Mouse (Mus musculus) right cerebral cortex, postnatal 36 days (tissue): ENCODE measurements around the gene Gm20662.

Experiments
- DNase-seq, 2 experiments: peaks; one replicate each; pipeline ENCODE4 v3.0.0; 2022; ENCODE audit warnings: low spot score in 2 of 2, mixed read lengths in 1 of 2

Gene Gm20662

GRCm38 (mm10) chr9:107975399-107976386 lies 20.5 kb upstream of the Gm20662 start, which contains the start of gene Uba7:
Gene Uba7, plus strand, starts transcription at chr9:107975505.
- no peak for DNase-seq

- no peak for DNase-seq
These were observed 17.3 kb upstream of the Gm20662 start for GRCm38 (mm10) chr9:107978815-107979214.

GRCm38 (mm10) chr9:107981684-107982605 lies 14.2 kb upstream of the Gm20662 start:
- DNase-seq, result no peak

- no peak for DNase-seq
These were observed 13.3 kb upstream of the Gm20662 start, which contains the start of gene Gm20661 for GRCm38 (mm10) chr9:107982681-107983346. Gene Gm20661, plus strand, starts transcription at chr9:107983058.

- no peak for DNase-seq
These were observed 12.7 kb upstream of the Gm20662 start for GRCm38 (mm10) chr9:107983421-107983890.

DNA sequence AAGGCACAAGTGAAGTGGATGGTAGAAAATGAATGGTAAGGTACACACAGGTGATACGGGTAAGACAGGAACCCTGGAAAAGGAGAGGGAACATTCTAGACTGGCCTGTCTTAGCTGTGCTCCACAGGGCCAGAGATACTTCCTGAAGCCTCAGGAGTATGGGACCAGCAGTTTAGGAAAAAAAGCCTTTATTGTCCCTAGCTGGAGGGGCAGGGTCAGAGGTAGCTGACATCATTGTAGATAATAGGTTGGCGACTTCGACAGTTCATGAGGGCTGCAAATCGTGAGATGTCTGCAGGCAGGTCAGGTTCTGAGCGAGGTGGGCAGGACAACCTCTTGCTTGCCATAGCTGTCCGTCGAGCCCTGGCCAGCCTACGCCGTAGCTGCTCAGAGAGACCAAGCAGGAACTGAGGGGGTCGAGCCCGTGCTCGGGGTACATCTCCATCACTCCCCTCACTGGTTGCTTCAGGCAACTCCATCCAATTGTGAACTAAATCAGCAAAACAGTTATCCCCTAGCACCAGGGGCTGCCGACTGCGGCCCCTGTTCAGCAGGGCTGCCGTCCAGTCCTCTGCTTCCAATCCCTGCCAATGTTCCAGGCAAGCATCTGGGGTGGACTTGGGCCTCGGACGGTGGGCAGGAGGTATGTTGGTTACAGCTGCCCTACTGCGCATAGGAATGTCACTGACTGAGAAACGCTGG lies 11.9 kb upstream of the Gm20662 start:
- DNase-seq, result no peak

GRCm38 (mm10) chr9:107984754-107985055 lies 11.4 kb upstream of the Gm20662 start:
- DNase-seq, result no peak

GRCm38 (mm10) chr9:107985131-107986119 lies 10.7 kb upstream of the Gm20662 start, which contains the start of gene Inka1:
Gene Inka1, minus strand, starts transcription at chr9:107985879.
- peak; percentile 77 to 78 for DNase-seq

DNA sequence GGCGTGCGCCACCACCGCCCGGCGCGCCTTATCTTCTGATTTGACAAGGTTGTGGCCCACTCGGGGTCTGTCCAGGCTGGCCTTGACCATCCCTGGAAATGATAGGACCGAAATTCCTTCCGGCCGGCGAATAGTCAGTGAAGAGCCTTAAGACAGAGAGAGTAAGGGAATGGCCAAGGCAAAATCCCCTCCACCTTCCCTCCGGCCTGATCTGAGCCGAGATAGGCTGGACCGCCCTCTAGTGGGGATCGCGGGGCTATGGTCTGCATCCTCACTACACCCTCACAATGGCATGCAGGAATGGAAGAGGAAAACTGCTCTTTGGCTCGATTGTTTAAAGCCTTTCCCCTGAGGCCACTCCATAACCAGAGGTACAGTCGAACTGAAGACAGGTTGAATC lies 9.8 kb upstream of the Gm20662 start:
- DNase-seq, result peak in 1 of 2 experiments; percentile 43

GRCm38 (mm10) chr9:107987950-107988349 lies 8.2 kb upstream of the Gm20662 start:
- DNase-seq, result no peak

DNA sequence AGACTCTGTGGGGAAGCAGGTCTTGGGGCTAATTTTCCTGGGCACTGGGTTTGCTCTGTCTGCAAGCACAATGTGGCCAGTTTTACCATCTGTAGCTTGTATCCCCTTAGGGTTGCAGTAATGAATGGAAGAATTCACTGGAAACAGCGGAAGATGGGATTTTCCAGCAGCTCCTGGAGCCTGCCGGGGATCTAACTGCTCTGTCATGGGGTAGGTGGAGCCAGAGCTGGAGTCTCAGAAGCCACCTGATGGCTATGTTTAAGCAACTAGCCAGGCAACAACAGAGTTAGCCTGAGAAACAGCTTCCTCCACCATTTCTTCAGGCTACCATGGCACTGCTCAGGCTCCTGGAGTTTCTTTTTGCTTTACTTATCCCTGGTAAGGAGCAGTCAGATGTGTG lies 4.0 kb upstream of the Gm20662 start, which contains the start of gene Cdhr4:
Gene Cdhr4 (plus strand): TSS at position 301 of the 400 bp plus-strand sequence.
- no peak for DNase-seq

- DNase-seq, result no peak
These were observed 3.1 kb upstream of the Gm20662 start for GRCm38 (mm10) chr9:107993013-107993412.

DNA sequence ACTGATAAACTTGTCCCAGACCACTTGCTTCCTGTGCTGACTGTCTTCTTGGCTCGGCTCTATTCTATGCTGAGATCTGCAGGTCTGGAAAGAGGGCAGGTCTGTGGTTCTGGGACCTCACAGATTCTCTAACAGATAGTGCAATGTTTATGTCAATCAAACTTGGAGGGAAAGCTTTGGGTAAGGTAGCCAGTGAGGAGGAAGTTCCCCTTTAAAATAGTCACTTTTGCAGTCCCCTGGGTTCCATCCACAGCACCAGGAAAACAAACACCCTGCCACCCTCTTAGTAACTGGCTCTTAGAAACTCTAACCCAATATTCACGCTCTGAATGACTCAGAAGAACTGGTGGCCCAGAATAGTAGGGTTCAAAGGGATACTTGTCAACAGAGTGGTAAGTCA lies 1.7 kb upstream of the Gm20662 start:
- no peak for DNase-seq

DNA sequence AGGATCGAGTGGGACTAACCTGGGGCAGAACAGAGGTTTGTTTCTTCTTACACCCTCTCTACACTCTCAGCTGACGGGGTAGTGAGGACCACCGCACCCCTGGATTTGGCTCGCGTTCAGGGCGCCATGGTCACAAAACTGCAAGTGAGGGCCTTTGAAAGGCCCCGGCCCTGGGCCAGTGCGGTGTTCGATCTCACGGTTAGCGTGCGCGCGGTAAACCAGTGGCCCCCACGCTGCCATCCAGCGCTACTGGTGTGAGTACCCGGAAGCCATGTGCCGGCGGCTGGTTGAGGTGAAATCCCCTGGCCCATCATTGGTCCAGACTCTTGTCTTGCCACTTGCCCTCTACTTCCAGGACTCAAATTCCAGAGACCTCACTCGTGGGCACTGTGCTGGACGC lies 636 bp upstream of the Gm20662 start:
- no peak for DNase-seq

DNA sequence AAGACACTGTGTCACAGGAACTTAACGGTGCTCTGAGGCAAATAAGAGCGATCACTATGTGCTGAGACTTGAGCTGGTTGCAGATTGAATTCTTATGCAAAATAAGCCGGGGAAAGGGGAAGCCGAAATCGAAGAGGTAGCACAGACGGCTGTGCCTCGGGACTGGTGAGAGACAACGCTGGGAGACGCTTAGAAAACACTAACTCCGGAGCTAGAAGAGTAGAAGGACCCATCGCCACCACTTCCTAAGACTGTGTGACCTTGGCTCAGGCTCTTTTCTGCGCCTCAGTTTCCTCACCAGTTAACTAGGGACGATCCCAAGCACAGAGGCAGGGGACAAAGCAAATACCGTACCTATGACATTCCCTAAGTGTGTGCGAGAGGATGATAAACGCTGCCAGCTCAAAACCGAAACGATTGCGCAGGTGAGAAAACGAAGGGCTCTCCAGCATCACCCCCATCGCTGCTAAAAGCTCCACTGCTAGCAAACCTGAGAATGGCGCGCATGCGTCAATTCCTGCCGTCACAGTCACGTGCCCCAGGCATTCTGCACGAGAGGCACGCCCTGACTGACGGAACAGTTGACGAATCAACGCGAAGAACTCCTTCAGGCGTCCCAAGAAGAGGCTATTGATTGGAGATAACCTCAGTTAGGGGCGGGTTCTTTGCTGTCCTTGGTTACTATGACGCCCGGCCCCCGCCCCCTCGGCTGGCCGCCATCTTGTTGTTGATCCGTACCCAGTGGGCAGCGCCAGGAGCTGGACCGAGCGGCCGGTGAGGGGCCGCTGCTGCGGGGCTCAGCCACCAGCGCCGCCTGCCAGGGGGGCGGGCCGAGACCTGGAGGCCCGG lies 6.0 kb downstream of the Gm20662 start, which contains the start of gene Ip6k1:
Gene Ip6k1 (plus strand): TSS at position 580 of the 849 bp plus-strand sequence.
- peak; percentile 100 for DNase-seq

GRCm38 (mm10) chr9:108002778-108003530 lies 6.8 kb downstream of the Gm20662 start:
- DNase-seq, result no peak

DNA sequence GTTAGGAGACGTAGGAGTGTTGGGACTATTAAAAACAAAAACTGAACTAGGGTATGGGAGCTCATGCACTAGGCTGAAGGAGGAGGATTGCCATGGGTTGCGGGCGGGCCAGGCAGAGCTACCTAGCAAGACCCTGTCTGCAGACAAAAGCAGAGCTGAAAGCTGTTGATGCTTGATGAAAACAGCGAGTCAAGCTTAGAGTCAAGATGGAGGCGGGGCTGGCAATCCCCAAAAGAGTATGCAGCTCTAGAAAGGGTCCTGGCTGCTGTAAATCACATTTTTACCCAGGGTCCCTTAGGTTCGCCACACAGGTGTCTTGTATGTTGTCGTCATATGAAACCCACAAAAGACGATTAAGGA lies 7.4 kb downstream of the Gm20662 start:
- no peak for DNase-seq

DNA sequence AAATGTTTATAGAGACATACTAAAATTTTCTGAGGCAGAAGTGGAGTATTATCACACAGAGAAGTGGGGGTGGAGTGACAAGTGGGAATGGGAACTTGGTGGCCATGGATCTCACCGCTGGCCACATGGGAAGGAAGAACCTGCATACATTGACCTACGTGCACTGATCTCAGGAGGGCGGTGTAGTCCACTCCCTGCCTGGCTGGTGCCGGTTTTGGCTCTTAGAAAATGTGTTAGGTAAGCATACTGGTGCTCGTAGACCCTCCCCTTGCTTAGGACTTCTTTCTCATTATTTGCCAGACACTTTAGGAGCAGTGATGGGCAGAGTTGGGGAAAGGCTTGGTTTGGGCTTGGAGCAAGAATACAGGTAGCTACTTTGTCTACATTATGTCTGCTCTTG lies 11.9 kb downstream of the Gm20662 start:
- no peak for DNase-seq
